Mouse (Mus musculus): Measurements from ENCODE around the gene Catsper3. TPM values are rescaled to one million over a fixed set of nuclear protein-coding genes. Genes with fewer than 3 reads are reported as not detected.

The Catsper3 gene
- polyA plus RNA-seq, 2 experiments, result 0.18 TPM; not detected in 1

GRCm38 (mm10) chr13:55829018-55829655 is 44.8 kb downstream of the Catsper3 start:
- H3K4me1 ChIP-seq (ENCODE audit: control insufficient read depth, insufficient read depth, low read length), result peaks cover 33% of the 10 kb centered on the region
- peak overlapping the region; percentile 92 for H3K9ac ChIP-seq (ENCODE audit: low read depth, low read length, severe bottlenecking)
- 7% methylated on average over 12 of the region's 12 CpGs for WGBS

GRCm38 (mm10) chr13:55830081-55830832 is 45.9 kb downstream of the Catsper3 start:
- H3K4me3 ChIP-seq (replicated peaks; ENCODE audit: low read length), result peak overlapping the region; percentile 67
- peaks cover 23% of the 10 kb centered on the region for H3K4me1 ChIP-seq (ENCODE audit: control insufficient read depth, insufficient read depth, low read length)
- no peaks in the 10 kb centered on the region for H3K9me3 ChIP-seq (ENCODE audit: control insufficient read depth, low read length)
- ATAC-seq (ENCODE audit: low FRiP score, low read depth) (no peak), DNase-seq (ENCODE audit: low spot score) (no peak)
- peak overlapping the region; percentile 92 for H3K9ac ChIP-seq (ENCODE audit: low read depth, low read length, severe bottlenecking)
- 1% methylated on average over 48 of the region's 48 CpGs for WGBS
- H3K27ac ChIP-seq (replicated peaks; ENCODE audit: low read depth, low read length), result peak overlapping the region; percentile 93
- TF ChIP-seq POLR2A (IDR thresholded peaks at IDR 0.05; ENCODE audit: borderline replicate concordance, extremely low read depth, insufficient read depth, insufficient read length), result no peak
- peaks cover 84% of the 10 kb centered on the region for H3K27me3 ChIP-seq (ENCODE audit: control insufficient read depth, insufficient read depth, low read length)
- H3K4me2 ChIP-seq (replicated peaks; ENCODE audit: low read depth, low read length, severe bottlenecking), result peak overlapping the region; percentile 66
- H3K36me3 ChIP-seq (ENCODE audit: control insufficient read depth, insufficient read depth, low read length), result peaks cover 27% of the 10 kb centered on the region

More at GRCm38 (mm10) chr13:55829018-55829655, 44.8 kb downstream of the Catsper3 start:
- H3K27ac ChIP-seq (replicated peaks; ENCODE audit: low read depth, low read length), result peak overlapping the region; percentile 73
- peak overlapping the region; percentile 67 for H3K4me3 ChIP-seq (replicated peaks; ENCODE audit: low read length)
- no peak for TF ChIP-seq POLR2A (IDR thresholded peaks at IDR 0.05; ENCODE audit: borderline replicate concordance, extremely low read depth, insufficient read depth, insufficient read length)
- ATAC-seq (ENCODE audit: low FRiP score, low read depth) (no peak), DNase-seq (ENCODE audit: low spot score) (no peak)
- H3K27me3 ChIP-seq (ENCODE audit: control insufficient read depth, insufficient read depth, low read length), result peaks cover 86% of the 10 kb centered on the region
- peaks cover 35% of the 10 kb centered on the region for H3K36me3 ChIP-seq (ENCODE audit: control insufficient read depth, insufficient read depth, low read length)
- no peaks in the 10 kb centered on the region for H3K9me3 ChIP-seq (ENCODE audit: control insufficient read depth, low read length)
- H3K4me2 ChIP-seq (replicated peaks; ENCODE audit: low read depth, low read length, severe bottlenecking), result peak overlapping the region; percentile 66

- peaks cover 19% of the 10 kb centered on the region for H3K36me3 ChIP-seq (ENCODE audit: control insufficient read depth, insufficient read depth, low read length)
- ATAC-seq (ENCODE audit: low FRiP score, low read depth) (peak; percentile 69), DNase-seq (ENCODE audit: low spot score) (peak; percentile 79)
- H3K27ac ChIP-seq (replicated peaks; ENCODE audit: low read depth, low read length), result peak overlapping the region; percentile 93
- peak overlapping the region; percentile 66 for H3K4me2 ChIP-seq (replicated peaks; ENCODE audit: low read depth, low read length, severe bottlenecking)
- H3K9ac ChIP-seq (ENCODE audit: low read depth, low read length, severe bottlenecking), result peak overlapping the region; percentile 92
- H3K4me3 ChIP-seq (replicated peaks; ENCODE audit: low read length), result peak overlapping the region; percentile 67
- H3K27me3 ChIP-seq (ENCODE audit: control insufficient read depth, insufficient read depth, low read length), result peaks cover 84% of the 10 kb centered on the region
- TF ChIP-seq POLR2A (IDR thresholded peaks at IDR 0.05; ENCODE audit: borderline replicate concordance, extremely low read depth, insufficient read depth, insufficient read length), result no peak
- H3K9me3 ChIP-seq (ENCODE audit: control insufficient read depth, low read length), result no peaks in the 10 kb centered on the region
- 2% methylated on average over 40 of the region's 82 CpGs for WGBS
- H3K4me1 ChIP-seq (ENCODE audit: control insufficient read depth, insufficient read depth, low read length), result peaks cover 19% of the 10 kb centered on the region
Observed at GRCm38 (mm10) chr13:55830833-55831721, 46.7 kb downstream of the Catsper3 start.

- Histone ChIP-seq H3K9ac (ENCODE audit: low read depth, low read length, severe bottlenecking) (peak overlapping the region; percentile 92), H3K4me2 (replicated peaks; ENCODE audit: low read depth, low read length, severe bottlenecking) (peak overlapping the region; percentile 66), H3K4me3 (replicated peaks; ENCODE audit: low read length) (peak overlapping the region; percentile 67), H3K27ac (replicated peaks; ENCODE audit: low read depth, low read length) (peak overlapping the region; percentile 93), H3K27me3 (ENCODE audit: control insufficient read depth, insufficient read depth, low read length) (peaks cover 86% of the 10 kb centered on the region), H3K9me3 (ENCODE audit: control insufficient read depth, low read length) (no peaks in the 10 kb centered on the region), H3K4me1 (ENCODE audit: control insufficient read depth, insufficient read depth, low read length) (peaks cover 19% of the 10 kb centered on the region), H3K36me3 (ENCODE audit: control insufficient read depth, insufficient read depth, low read length) (peaks cover 16% of the 10 kb centered on the region)
- ATAC-seq (ENCODE audit: low FRiP score, low read depth) (no peak; the same call in 1 of the 2 replicates), DNase-seq (ENCODE audit: low spot score) (no peak)
- 4% methylated on average over 25 of the region's 25 CpGs for WGBS
- no peak for TF ChIP-seq POLR2A (IDR thresholded peaks at IDR 0.05; ENCODE audit: borderline replicate concordance, extremely low read depth, insufficient read depth, insufficient read length)
Observed at GRCm38 (mm10) chr13:55831722-55832160, 47.4 kb downstream of the Catsper3 start.

- H3K4me2 ChIP-seq (replicated peaks; ENCODE audit: low read depth, low read length, severe bottlenecking), result peak overlapping the region; percentile 66
- 39% methylated on average over 1 of the region's 1 CpGs for WGBS
- H3K4me1 ChIP-seq (ENCODE audit: control insufficient read depth, insufficient read depth, low read length), result peaks cover 16% of the 10 kb centered on the region
Observed at GRCm38 (mm10) chr13:55832602-55833001, 48.2 kb downstream of the Catsper3 start.

More at GRCm38 (mm10) chr13:55832602-55833001, 48.2 kb downstream of the Catsper3 start:
- TF ChIP-seq POLR2A (IDR thresholded peaks at IDR 0.05; ENCODE audit: borderline replicate concordance, extremely low read depth, insufficient read depth, insufficient read length), result no peak
- ATAC-seq (ENCODE audit: low FRiP score, low read depth), result no peak
- H3K4me3 ChIP-seq (replicated peaks; ENCODE audit: low read length), result peak overlapping the region; percentile 67
- no peaks in the 10 kb centered on the region for H3K9me3 ChIP-seq (ENCODE audit: control insufficient read depth, low read length)
- no peak for DNase-seq (ENCODE audit: low spot score)
- peak overlapping the region; percentile 93 for H3K27ac ChIP-seq (replicated peaks; ENCODE audit: low read depth, low read length)
- peaks cover 16% of the 10 kb centered on the region for H3K36me3 ChIP-seq (ENCODE audit: control insufficient read depth, insufficient read depth, low read length)
- peak overlapping the region; percentile 92 for H3K9ac ChIP-seq (ENCODE audit: low read depth, low read length, severe bottlenecking)
- H3K27me3 ChIP-seq (ENCODE audit: control insufficient read depth, insufficient read depth, low read length), result peaks cover 91% of the 10 kb centered on the region

Measured in limb, embryonic 14.5 days (tissue).